Mouse (Mus musculus): ENCODE measurements at regions not wholly inside any gene's neighbourhood (a gene's known extent, or its start where the extent isn't known, plus 50 kb on each side); places are given as distances from the start of the nearest gene placed in this dataset.

GRCm38 (mm10) chr2:174848981-174849681 is 88.7 kb downstream of the Edn3 start:
- peak; percentile 44; the same call in 1 of the 2 replicates for ATAC-seq (replicated peaks)
- H3K27me3 ChIP-seq: no peaks in the 10 kb centered on the region
- no peak overlapping the region for H3K4me2 ChIP-seq (replicated peaks)
- H3K9ac ChIP-seq (replicated peaks): no peak overlapping the region
- H3K9me3 ChIP-seq: no peaks in the 10 kb centered on the region
- WGBS: 34% methylated on average over 16 of the region's 16 CpGs
- no peak overlapping the region for H3K4me3 ChIP-seq
- peaks cover 9% of the 10 kb centered on the region; the same call in 1 of the 2 replicates for H3K4me1 ChIP-seq
- H3K36me3 ChIP-seq: no peaks in the 10 kb centered on the region
- H3K27ac ChIP-seq (replicated peaks): no peak overlapping the region

DNA sequence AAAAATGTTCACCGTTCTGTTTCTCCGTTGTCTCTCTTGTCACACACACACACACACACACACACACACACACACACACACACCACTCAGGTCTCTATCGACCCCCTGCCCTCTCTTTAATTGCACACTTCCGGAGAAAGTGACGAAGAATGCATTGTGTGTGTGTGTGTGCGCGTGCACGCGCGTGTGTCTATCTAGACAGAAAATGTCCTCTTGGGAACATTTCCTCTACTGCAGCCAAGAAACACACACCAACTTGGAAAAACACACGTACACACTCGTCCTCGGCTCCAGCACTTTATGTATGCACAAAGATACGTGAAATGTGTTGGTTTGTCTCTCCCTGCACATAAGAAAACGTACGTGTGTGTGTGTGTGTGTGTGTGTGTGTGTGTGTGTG is 90.4 kb downstream of the Edn3 start:
- Histone ChIP-seq H3K4me3 (no peak overlapping the region), H3K4me2 (replicated peaks) (no peak overlapping the region), H3K4me1 (peaks cover 9% of the 10 kb centered on the region; the same call in 1 of the 2 replicates), H3K27ac (replicated peaks) (no peak overlapping the region), H3K36me3 (no peaks in the 10 kb centered on the region), H3K9me3 (no peaks in the 10 kb centered on the region), H3K9ac (replicated peaks) (no peak overlapping the region), H3K27me3 (no peaks in the 10 kb centered on the region)
- ATAC-seq (replicated peaks): no peak
- 64% methylated on average over 16 of the region's 16 CpGs for WGBS

- peak; percentile 72 for ATAC-seq (replicated peaks)
- 16% methylated on average over 22 of the region's 22 CpGs for WGBS
- H3K9ac ChIP-seq (replicated peaks): no peak overlapping the region
- H3K4me3 ChIP-seq: no peak overlapping the region
- no peaks in the 10 kb centered on the region for H3K9me3 ChIP-seq
- H3K4me1 ChIP-seq: peaks cover 9% of the 10 kb centered on the region; the same call in 1 of the 2 replicates
- no peaks in the 10 kb centered on the region for H3K36me3 ChIP-seq
- no peak overlapping the region for H3K4me2 ChIP-seq (replicated peaks)
- H3K27me3 ChIP-seq: no peaks in the 10 kb centered on the region
- H3K27ac ChIP-seq (replicated peaks): no peak overlapping the region
Measured at GRCm38 (mm10) chr2:174851525-174852330, 91.3 kb downstream of the Edn3 start.

DNA sequence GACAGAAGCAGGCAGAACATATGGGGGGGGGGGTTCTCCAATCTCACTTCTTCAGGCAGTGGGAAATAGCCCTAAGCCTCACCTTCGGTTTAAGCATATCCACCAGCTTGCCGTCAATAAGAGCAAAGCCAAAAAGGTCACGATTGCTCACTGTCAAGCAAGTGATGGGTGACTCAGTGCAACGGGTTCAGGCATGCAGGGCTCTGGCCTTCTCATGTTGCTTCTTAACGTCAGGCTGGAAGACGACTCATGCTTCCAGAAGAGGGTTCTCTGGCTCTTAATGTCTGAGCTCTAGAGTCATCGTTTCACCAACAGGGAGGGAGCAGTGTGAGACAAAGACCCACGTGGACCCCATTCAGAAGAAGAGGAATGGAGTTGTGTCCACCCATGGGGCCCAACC is 93.4 kb downstream of the Edn3 start:
- H3K27ac ChIP-seq (replicated peaks): no peak overlapping the region
- H3K9ac ChIP-seq (replicated peaks): no peak overlapping the region
- H3K4me1 ChIP-seq: peaks cover 19% of the 10 kb centered on the region
- no peaks in the 10 kb centered on the region for H3K9me3 ChIP-seq
- H3K4me3 ChIP-seq: no peak overlapping the region
- no peaks in the 10 kb centered on the region for H3K27me3 ChIP-seq
- ATAC-seq (replicated peaks): no peak
- no peak overlapping the region for H3K4me2 ChIP-seq (replicated peaks)
- 88% methylated on average over 8 of the region's 8 CpGs for WGBS
- no peaks in the 10 kb centered on the region for H3K36me3 ChIP-seq

DNA sequence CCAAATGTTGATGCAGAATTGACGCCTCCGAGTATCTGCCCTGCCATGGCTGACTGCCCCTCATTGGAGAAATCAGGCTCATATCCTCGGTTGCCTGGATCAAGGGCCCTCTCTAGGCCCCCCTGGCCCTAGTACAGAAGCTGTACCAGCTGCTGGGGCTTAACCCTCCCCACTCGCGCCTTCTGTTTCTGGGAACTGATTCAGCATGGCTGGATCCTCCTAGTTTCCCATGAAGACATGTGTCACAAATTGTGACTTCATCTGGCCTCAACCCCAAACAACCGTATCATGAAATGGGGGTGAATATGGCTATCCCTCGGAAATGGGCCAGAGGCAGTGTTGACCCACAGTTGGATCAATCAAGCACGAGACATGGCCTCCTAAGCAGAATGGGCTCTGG is 95.1 kb downstream of the Edn3 start:
- no peaks in the 10 kb centered on the region for H3K36me3 ChIP-seq
- no peaks in the 10 kb centered on the region for H3K27me3 ChIP-seq
- H3K9me3 ChIP-seq: no peaks in the 10 kb centered on the region
- no peak for ATAC-seq (replicated peaks)
- H3K27ac ChIP-seq (replicated peaks): no peak overlapping the region
- WGBS: 82% methylated on average over 8 of the region's 8 CpGs
- H3K4me3 ChIP-seq: no peak overlapping the region
- H3K4me2 ChIP-seq (replicated peaks): no peak overlapping the region
- H3K4me1 ChIP-seq: peaks cover 13% of the 10 kb centered on the region
- no peak overlapping the region for H3K9ac ChIP-seq (replicated peaks)

DNA sequence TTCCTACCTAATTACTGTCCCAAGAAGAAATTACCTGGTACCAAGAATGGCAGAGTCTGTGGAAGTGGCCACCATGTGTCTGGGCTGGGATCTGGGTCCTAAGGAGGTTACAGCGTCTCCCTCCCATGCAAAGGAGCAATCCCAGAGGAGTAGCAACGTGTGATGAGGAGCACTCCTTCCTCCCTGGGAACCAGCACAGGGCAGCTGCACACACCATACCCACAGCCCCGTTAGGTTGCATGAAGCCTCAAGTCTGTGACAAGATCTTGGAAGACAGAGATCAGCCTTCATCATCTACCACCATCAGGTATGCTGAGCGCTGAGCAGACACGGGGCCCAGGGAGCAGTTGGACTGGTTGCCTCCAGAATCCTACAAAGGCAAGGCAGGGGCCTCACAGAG is 95.7 kb downstream of the Edn3 start:
- Histone ChIP-seq H3K9me3 (no peaks in the 10 kb centered on the region), H3K36me3 (no peaks in the 10 kb centered on the region), H3K27me3 (no peaks in the 10 kb centered on the region), H3K4me2 (replicated peaks) (no peak overlapping the region), H3K4me3 (no peak overlapping the region), H3K9ac (replicated peaks) (no peak overlapping the region), H3K4me1 (peaks cover 13% of the 10 kb centered on the region), H3K27ac (replicated peaks) (no peak overlapping the region)
- 91% methylated on average over 5 of the region's 5 CpGs for WGBS
- ATAC-seq (replicated peaks): no peak

DNA sequence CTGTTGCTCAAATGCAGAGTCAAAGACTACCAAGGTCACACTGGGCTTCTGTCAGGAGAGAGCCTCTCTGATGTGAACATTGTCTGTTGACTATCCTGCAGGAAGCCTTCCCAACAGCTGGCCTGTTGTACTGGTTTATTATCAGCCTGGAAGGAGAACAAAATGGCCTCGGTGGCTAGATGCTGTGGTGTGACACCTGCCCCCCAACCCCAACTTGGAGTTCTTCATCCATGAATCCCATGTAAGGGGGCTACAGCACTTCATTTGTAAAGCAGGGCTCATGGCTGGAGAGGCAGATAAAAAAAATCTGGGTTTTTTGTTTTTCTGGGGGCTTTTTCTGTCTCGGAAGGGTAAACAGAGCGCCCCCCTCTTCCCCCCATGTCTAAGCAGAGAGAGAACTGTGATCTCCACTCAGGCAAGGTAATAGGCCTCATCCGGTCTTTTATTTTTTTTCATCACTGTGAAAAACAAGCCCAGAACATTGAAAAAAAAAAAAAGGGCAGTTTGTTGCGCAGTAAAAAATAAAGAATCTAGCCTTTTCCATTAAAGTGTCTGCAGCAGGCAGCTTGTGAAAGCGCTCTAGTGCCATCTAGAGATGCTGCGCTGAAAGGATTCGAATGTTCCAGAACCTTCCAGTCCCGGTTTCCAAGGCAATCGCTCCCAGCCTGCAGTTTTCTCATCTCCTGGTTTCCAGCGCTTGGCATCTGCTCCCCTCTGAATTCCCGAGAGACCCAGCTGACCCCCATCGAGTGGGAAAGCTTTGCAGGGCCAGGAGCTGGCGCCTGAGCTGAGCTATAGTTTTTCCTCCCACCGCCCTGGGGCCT is 97.8 kb downstream of the Edn3 start:
- 15% methylated on average over 15 of the region's 15 CpGs for WGBS
- no peaks in the 10 kb centered on the region for H3K9me3 ChIP-seq
- H3K4me3 ChIP-seq: no peak overlapping the region
- no peaks in the 10 kb centered on the region for H3K27me3 ChIP-seq
- peak overlapping the region; percentile 73 for H3K27ac ChIP-seq (replicated peaks)
- 0 out of 2 replicates have a peak overlapping the region, but pooled peaks have one; percentile 17 for H3K9ac ChIP-seq (replicated peaks)
- ATAC-seq (replicated peaks): peak; percentile 81
- no peaks in the 10 kb centered on the region for H3K36me3 ChIP-seq
- peak overlapping the region; percentile 23; the same call in 1 of the 2 replicates for H3K4me2 ChIP-seq (replicated peaks)
- peaks cover 13% of the 10 kb centered on the region for H3K4me1 ChIP-seq

- peaks cover 13% of the 10 kb centered on the region for H3K4me1 ChIP-seq
- H3K27ac ChIP-seq (replicated peaks): peak overlapping the region; percentile 73
- no peaks in the 10 kb centered on the region for H3K27me3 ChIP-seq
- peak; percentile 69 for ATAC-seq (replicated peaks)
- H3K4me2 ChIP-seq (replicated peaks): peak overlapping the region; percentile 23; the same call in 1 of the 2 replicates
- H3K4me3 ChIP-seq: no peak overlapping the region
- 4% methylated on average over 2 of the region's 2 CpGs for WGBS
- H3K36me3 ChIP-seq: no peaks in the 10 kb centered on the region
- no peaks in the 10 kb centered on the region for H3K9me3 ChIP-seq
- 0 out of 2 replicates have a peak overlapping the region, but pooled peaks have one; percentile 17 for H3K9ac ChIP-seq (replicated peaks)
Measured at GRCm38 (mm10) chr2:174858835-174859215, 98.4 kb downstream of the Edn3 start.

GRCm38 (mm10) chr2:174859533-174859932 is 99.1 kb downstream of the Edn3 start:
- 32% methylated on average over 7 of the region's 7 CpGs for WGBS
- ATAC-seq (replicated peaks): 0 out of 2 replicates have a peak, but pooled peaks have one; percentile 4
- Histone ChIP-seq H3K9me3 (no peaks in the 10 kb centered on the region), H3K4me1 (peaks cover 13% of the 10 kb centered on the region), H3K4me3 (no peak overlapping the region), H3K27me3 (no peaks in the 10 kb centered on the region), H3K4me2 (replicated peaks) (no peak overlapping the region), H3K27ac (replicated peaks) (peak overlapping the region; percentile 73; the same call in 1 of the 2 replicates), H3K36me3 (no peaks in the 10 kb centered on the region), H3K9ac (replicated peaks) (no peak overlapping the region)

DNA sequence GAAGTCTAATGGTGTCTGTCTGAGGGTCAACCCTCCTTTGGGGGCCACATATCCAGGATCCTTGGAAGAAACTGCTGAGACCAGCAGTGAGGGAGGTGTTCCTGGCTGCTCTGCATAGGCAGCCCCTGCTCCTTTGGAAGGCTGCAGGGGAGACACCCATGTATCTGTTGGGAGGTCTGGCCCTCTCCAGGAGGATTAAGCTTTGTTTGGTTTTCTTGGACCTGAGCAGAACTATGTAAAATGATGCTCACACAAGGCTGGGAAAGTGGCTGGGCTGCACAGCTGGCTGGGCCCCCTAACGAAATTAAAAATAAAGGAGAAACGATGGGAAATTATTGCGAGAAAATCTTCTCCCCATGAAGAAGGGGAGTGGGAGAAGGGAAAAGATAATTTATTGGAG is 104.2 kb downstream of the Edn3 start:
- H3K9ac ChIP-seq (replicated peaks): no peak overlapping the region
- no peaks in the 10 kb centered on the region for H3K9me3 ChIP-seq
- no peak for ATAC-seq (replicated peaks)
- H3K36me3 ChIP-seq: no peaks in the 10 kb centered on the region
- no peaks in the 10 kb centered on the region for H3K4me1 ChIP-seq
- no peaks in the 10 kb centered on the region for H3K27me3 ChIP-seq
- H3K4me2 ChIP-seq (replicated peaks): no peak overlapping the region
- H3K4me3 ChIP-seq: no peak overlapping the region
- H3K27ac ChIP-seq (replicated peaks): no peak overlapping the region
- WGBS: 79% methylated on average over 3 of the region's 3 CpGs

- WGBS: 92% methylated on average over 8 of the region's 8 CpGs
- no peak overlapping the region for H3K4me2 ChIP-seq (replicated peaks)
- no peak for ATAC-seq (replicated peaks)
Measured at GRCm38 (mm10) chr2:174866546-174866945, 106.1 kb downstream of the Edn3 start.

DNA sequence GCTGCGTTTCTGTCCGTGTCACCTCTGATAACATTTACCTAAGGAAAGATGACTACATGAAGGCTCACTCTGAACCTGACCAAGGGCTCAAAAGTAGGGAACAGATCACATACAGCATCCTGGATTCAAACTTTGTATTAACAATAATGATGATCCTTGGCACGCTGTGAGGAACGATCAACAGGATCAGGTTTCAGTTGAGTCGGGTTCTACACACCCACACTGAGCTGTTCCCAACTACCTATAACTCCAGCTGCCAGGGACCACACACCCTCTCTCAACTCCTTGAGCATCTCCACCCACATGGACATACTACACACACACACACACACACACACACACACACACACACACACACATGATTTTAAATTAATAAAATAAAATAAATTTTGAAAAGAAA is 107.0 kb downstream of the Edn3 start:
- Histone ChIP-seq H3K9me3 (no peaks in the 10 kb centered on the region), H3K9ac (replicated peaks) (no peak overlapping the region), H3K36me3 (no peaks in the 10 kb centered on the region), H3K27ac (replicated peaks) (no peak overlapping the region), H3K4me3 (no peak overlapping the region), H3K4me2 (replicated peaks) (no peak overlapping the region), H3K27me3 (no peaks in the 10 kb centered on the region), H3K4me1 (peaks cover 5% of the 10 kb centered on the region; the same call in 1 of the 2 replicates)
- WGBS: 73% methylated on average over 5 of the region's 5 CpGs
- ATAC-seq (replicated peaks): no peak

More at GRCm38 (mm10) chr2:174866546-174866945, 106.1 kb downstream of the Edn3 start:
- no peak overlapping the region for H3K9ac ChIP-seq (replicated peaks)
- no peaks in the 10 kb centered on the region for H3K36me3 ChIP-seq
- no peaks in the 10 kb centered on the region for H3K9me3 ChIP-seq
- H3K27me3 ChIP-seq: no peaks in the 10 kb centered on the region
- H3K4me3 ChIP-seq: no peak overlapping the region
- H3K4me1 ChIP-seq: no peaks in the 10 kb centered on the region
- no peak overlapping the region for H3K27ac ChIP-seq (replicated peaks)

Data from forebrain, embryonic 15.5 days (tissue).